Mouse (Mus musculus): Measurements from ENCODE around the gene Prim2. TPM values are rescaled to one million over a fixed set of nuclear protein-coding genes. Genes with fewer than 3 reads are reported as not detected.
"Not testable (repeated sequence)": the region's sequence is repeated elsewhere in the genome, so short reads cannot be mapped to it uniquely, and the experiment has no call there.

Prim2 gene
- polyA plus RNA-seq, 1 experiment from 2014 or later, result 22.6 TPM

DNA sequence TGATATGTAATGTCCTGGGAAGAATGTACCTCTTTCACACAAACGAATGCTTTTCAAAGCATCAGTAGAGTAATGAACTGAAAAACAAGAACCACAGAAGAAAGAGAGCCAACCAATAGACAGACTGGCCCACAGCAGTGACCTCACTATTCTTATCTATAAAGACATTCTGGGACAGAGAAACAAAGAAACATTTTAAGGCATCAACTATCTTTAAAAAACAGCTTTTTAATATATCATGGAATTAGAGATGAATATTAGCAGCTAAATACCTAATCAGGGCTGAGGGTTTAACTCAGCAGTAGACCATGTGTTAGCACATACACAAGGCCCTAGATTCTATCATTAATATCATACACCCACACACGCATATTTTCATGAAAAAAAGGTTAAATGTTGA, 42.5 kb downstream of the Prim2 start:
- Histone ChIP-seq H3K9me3 (replicated peaks; ENCODE audit: control insufficient read depth, low read length) (no peaks in the 10 kb centered on the region), H3K27ac (ENCODE audit: low read length) (no peak overlapping the region)

DNA sequence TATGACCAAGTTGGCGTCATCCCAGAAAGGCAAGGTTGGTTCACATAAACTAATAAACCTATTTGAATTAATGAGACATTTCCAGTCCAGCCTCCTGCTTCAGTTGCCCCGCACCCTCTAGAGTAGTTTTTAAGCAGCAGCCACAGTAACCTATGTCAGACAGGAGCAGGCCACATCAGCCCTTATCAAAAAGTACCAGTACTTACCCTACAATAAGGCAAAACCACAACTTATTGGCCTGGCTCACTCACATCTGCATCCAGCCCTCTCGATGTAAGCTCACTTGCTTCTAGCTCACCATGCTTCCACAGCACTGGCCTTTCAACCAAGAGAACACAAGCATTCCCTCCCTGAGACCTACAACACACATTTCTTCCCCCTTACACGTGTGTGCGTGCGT, 44.7 kb downstream of the Prim2 start:
- Histone ChIP-seq H3K9ac (ENCODE audit: low read length) (no peak overlapping the region), H3K9me3 (replicated peaks; ENCODE audit: control insufficient read depth, low read length) (no peaks in the 10 kb centered on the region), H3K36me3 (ENCODE audit: control insufficient read depth, insufficient read depth) (peaks cover 16% of the 10 kb centered on the region), H3K27ac (ENCODE audit: low read length) (no peak overlapping the region), H3K4me3 (ENCODE audit: low read length) (no peak overlapping the region), H3K4me1 (ENCODE audit: control insufficient read depth, insufficient read depth, low read length) (no peaks in the 10 kb centered on the region), H3K27me3 (ENCODE audit: control insufficient read depth, insufficient read depth, low read length) (no peaks in the 10 kb centered on the region), H3K4me2 (ENCODE audit: low read depth, low read length) (no peak overlapping the region)
- WGBS, result 92% methylated on average over 6 of the region's 6 CpGs
- no peak for ATAC-seq (replicated peaks; ENCODE audit: extremely low read depth, insufficient read depth, low FRiP score)

More for the DNA sequence above, 42.5 kb downstream of the Prim2 start:
- WGBS, result 74% methylated on average over 2 of the region's 2 CpGs
- no peaks in the 10 kb centered on the region for H3K27me3 ChIP-seq (ENCODE audit: control insufficient read depth, insufficient read depth, low read length)
- H3K4me2 ChIP-seq (ENCODE audit: low read depth, low read length), result no peak overlapping the region
- no peak overlapping the region for H3K9ac ChIP-seq (ENCODE audit: low read length)
- H3K4me3 ChIP-seq (ENCODE audit: low read length), result no peak overlapping the region
- H3K4me1 ChIP-seq (ENCODE audit: control insufficient read depth, insufficient read depth, low read length), result no peaks in the 10 kb centered on the region
- ATAC-seq (replicated peaks; ENCODE audit: extremely low read depth, insufficient read depth, low FRiP score), result no peak
- H3K36me3 ChIP-seq (ENCODE audit: control insufficient read depth, insufficient read depth), result peaks cover 16% of the 10 kb centered on the region

- Histone ChIP-seq H3K9ac (ENCODE audit: low read length) (no peak overlapping the region), H3K4me3 (ENCODE audit: low read length) (no peak overlapping the region), H3K4me2 (ENCODE audit: low read depth, low read length) (no peak overlapping the region), H3K36me3 (ENCODE audit: control insufficient read depth, insufficient read depth) (peaks cover 11% of the 10 kb centered on the region), H3K27ac (ENCODE audit: low read length) (no peak overlapping the region), H3K4me1 (ENCODE audit: control insufficient read depth, insufficient read depth, low read length) (no peaks in the 10 kb centered on the region), H3K27me3 (ENCODE audit: control insufficient read depth, insufficient read depth, low read length) (no peaks in the 10 kb centered on the region), H3K9me3 (replicated peaks; ENCODE audit: control insufficient read depth, low read length) (no peaks in the 10 kb centered on the region)
- WGBS, result 77% methylated on average over 4 of the region's 4 CpGs
- ATAC-seq (replicated peaks; ENCODE audit: extremely low read depth, insufficient read depth, low FRiP score), result no peak
These were observed 45.2 kb downstream of the Prim2 start for GRCm38 (mm10) chr1:33624441-33624840.

GRCm38 (mm10) chr1:33621791-33622190, 47.8 kb downstream of the Prim2 start:
- Histone ChIP-seq H3K27me3 (ENCODE audit: control insufficient read depth, insufficient read depth, low read length) (no peaks in the 10 kb centered on the region), H3K9ac (ENCODE audit: low read length) (no peak overlapping the region), H3K36me3 (ENCODE audit: control insufficient read depth, insufficient read depth) (peaks cover 7% of the 10 kb centered on the region), H3K4me1 (ENCODE audit: control insufficient read depth, insufficient read depth, low read length) (no peaks in the 10 kb centered on the region), H3K27ac (ENCODE audit: low read length) (no peak overlapping the region), H3K9me3 (replicated peaks; ENCODE audit: control insufficient read depth, low read length) (no peaks in the 10 kb centered on the region), H3K4me2 (ENCODE audit: low read depth, low read length) (no peak overlapping the region), H3K4me3 (ENCODE audit: low read length) (no peak overlapping the region)
- no peak for ATAC-seq (replicated peaks; ENCODE audit: extremely low read depth, insufficient read depth, low FRiP score)
- 89% methylated on average over 10 of the region's 10 CpGs for WGBS

- no peaks in the 10 kb centered on the region for H3K27me3 ChIP-seq (ENCODE audit: control insufficient read depth, insufficient read depth, low read length)
- no peaks in the 10 kb centered on the region for H3K9me3 ChIP-seq (replicated peaks; ENCODE audit: control insufficient read depth, low read length)
- no peak overlapping the region for H3K4me2 ChIP-seq (ENCODE audit: low read depth, low read length)
- no peak overlapping the region for H3K4me3 ChIP-seq (ENCODE audit: low read length)
- no peaks in the 10 kb centered on the region for H3K4me1 ChIP-seq (ENCODE audit: control insufficient read depth, insufficient read depth, low read length)
- no peak overlapping the region for H3K9ac ChIP-seq (ENCODE audit: low read length)
- no peak for ATAC-seq (replicated peaks; ENCODE audit: extremely low read depth, insufficient read depth, low FRiP score)
- H3K36me3 ChIP-seq (ENCODE audit: control insufficient read depth, insufficient read depth), result peaks cover 7% of the 10 kb centered on the region
- 83% methylated on average over 9 of the region's 9 CpGs for WGBS
- H3K27ac ChIP-seq (ENCODE audit: low read length), result no peak overlapping the region
These were observed 49.4 kb downstream of the Prim2 start for GRCm38 (mm10) chr1:33620091-33620788.

- not testable (repeated sequence) for H3K9ac ChIP-seq (ENCODE audit: low read length); H3K36me3 ChIP-seq (ENCODE audit: control insufficient read depth, insufficient read depth); H3K4me3 ChIP-seq (ENCODE audit: low read length); ATAC-seq (replicated peaks; ENCODE audit: extremely low read depth, insufficient read depth, low FRiP score); H3K9me3 ChIP-seq (replicated peaks; ENCODE audit: control insufficient read depth, low read length); H3K4me2 ChIP-seq (ENCODE audit: low read depth, low read length); H3K27me3 ChIP-seq (ENCODE audit: control insufficient read depth, insufficient read depth, low read length); H3K4me1 ChIP-seq (ENCODE audit: control insufficient read depth, insufficient read depth, low read length); H3K27ac ChIP-seq (ENCODE audit: low read length)
- 94% methylated on average over 5 of the region's 6 CpGs for WGBS
These were observed 53.0 kb downstream of the Prim2 start for GRCm38 (mm10) chr1:33616642-33617041.

- 58% methylated on average over 1 of the region's 1 CpGs for WGBS
- H3K4me1 ChIP-seq (ENCODE audit: control insufficient read depth, insufficient read depth, low read length), result peaks cover 5% of the 10 kb centered on the region; the same call in 1 of the 2 replicates
- ATAC-seq (replicated peaks; ENCODE audit: extremely low read depth, insufficient read depth, low FRiP score), result no peak
- H3K27ac ChIP-seq (ENCODE audit: low read length), result no peak overlapping the region
- H3K9me3 ChIP-seq (replicated peaks; ENCODE audit: control insufficient read depth, low read length), result peaks cover 5% of the 10 kb centered on the region
- H3K36me3 ChIP-seq (ENCODE audit: control insufficient read depth, insufficient read depth), result peaks cover 4% of the 10 kb centered on the region; the same call in 1 of the 2 replicates
- no peaks in the 10 kb centered on the region for H3K27me3 ChIP-seq (ENCODE audit: control insufficient read depth, insufficient read depth, low read length)
- H3K4me3 ChIP-seq (ENCODE audit: low read length), result no peak overlapping the region
- H3K4me2 ChIP-seq (ENCODE audit: low read depth, low read length), result no peak overlapping the region
- H3K9ac ChIP-seq (ENCODE audit: low read length), result no peak overlapping the region
These were observed 57.5 kb downstream of the Prim2 start for GRCm38 (mm10) chr1:33612100-33612499.

- H3K27ac ChIP-seq (ENCODE audit: low read length), result no peak overlapping the region
- no peaks in the 10 kb centered on the region for H3K27me3 ChIP-seq (ENCODE audit: control insufficient read depth, insufficient read depth, low read length)
- H3K4me2 ChIP-seq (ENCODE audit: low read depth, low read length), result peak overlapping the region; percentile 1; the same call in 1 of the 2 replicates
- peaks cover 5% of the 10 kb centered on the region; the same call in 1 of the 2 replicates for H3K4me1 ChIP-seq (ENCODE audit: control insufficient read depth, insufficient read depth, low read length)
- peaks cover 5% of the 10 kb centered on the region; the same call in 1 of the 2 replicates for H3K36me3 ChIP-seq (ENCODE audit: control insufficient read depth, insufficient read depth)
- no peak for ATAC-seq (replicated peaks; ENCODE audit: extremely low read depth, insufficient read depth, low FRiP score)
- WGBS, result 37% methylated on average over 14 of the region's 14 CpGs
- no peak overlapping the region for H3K9ac ChIP-seq (ENCODE audit: low read length)
- H3K4me3 ChIP-seq (ENCODE audit: low read length), result no peak overlapping the region
- peaks cover 8% of the 10 kb centered on the region for H3K9me3 ChIP-seq (replicated peaks; ENCODE audit: control insufficient read depth, low read length)
These were observed 59.4 kb downstream of the Prim2 start for GRCm38 (mm10) chr1:33610026-33610721.

DNA sequence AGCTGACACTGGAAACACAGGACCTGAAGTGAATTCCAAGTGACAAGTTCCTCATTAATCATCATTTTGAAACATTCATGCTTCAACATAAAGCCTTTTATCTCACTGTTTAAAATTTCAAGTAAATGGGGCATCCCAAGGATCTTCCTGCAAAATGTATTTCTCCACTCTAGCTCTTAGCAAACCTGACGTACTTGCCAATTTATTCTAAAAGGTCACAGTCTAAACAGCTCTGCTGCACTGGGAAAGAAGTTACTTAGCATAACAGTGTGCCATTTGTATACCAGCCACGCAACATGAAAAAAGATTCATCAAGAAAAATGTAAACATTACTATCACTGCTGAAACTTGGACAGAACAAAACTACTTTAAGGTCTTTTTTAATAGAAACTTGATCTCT, 61.5 kb downstream of the Prim2 start:
- H3K36me3 ChIP-seq (ENCODE audit: control insufficient read depth, insufficient read depth), result peaks cover 5% of the 10 kb centered on the region; the same call in 1 of the 2 replicates
- H3K9me3 ChIP-seq (replicated peaks; ENCODE audit: control insufficient read depth, low read length), result peaks cover 8% of the 10 kb centered on the region
- no peak for ATAC-seq (replicated peaks; ENCODE audit: extremely low read depth, insufficient read depth, low FRiP score)
- H3K4me1 ChIP-seq (ENCODE audit: control insufficient read depth, insufficient read depth, low read length), result peaks cover 5% of the 10 kb centered on the region; the same call in 1 of the 2 replicates
- H3K9ac ChIP-seq (ENCODE audit: low read length), result no peak overlapping the region
- no peak overlapping the region for H3K4me3 ChIP-seq (ENCODE audit: low read length)
- WGBS, result 82% methylated on average over 2 of the region's 2 CpGs
- no peak overlapping the region for H3K4me2 ChIP-seq (ENCODE audit: low read depth, low read length)
- no peak overlapping the region for H3K27ac ChIP-seq (ENCODE audit: low read length)
- H3K27me3 ChIP-seq (ENCODE audit: control insufficient read depth, insufficient read depth, low read length), result no peaks in the 10 kb centered on the region
